Mouse (Mus musculus) midbrain, embryonic 13.5 days (tissue): ENCODE measurements at regions not wholly inside any gene's neighbourhood (a gene's known extent, or its start where the extent isn't known, plus 50 kb on each side); places are given as distances from the start of the nearest gene placed in this dataset.

ENCODE experiments used
- ATAC-seq: fragments of 200-750 bp; cut with Nextera tagmentation; 2 replicates; pipeline ENCODE4 v1.8.0; 2017; ENCODE audit warnings: mild to moderate bottlenecking, moderate TSS enrichment, moderate library complexity
- H3K27ac ChIP-seq: fragments of 300-500 bp; sonication (generic); 2 replicates; pipeline ENCODE4 v1.5.1; 2015; ENCODE audit warnings: inconsistent platforms, mild to moderate bottlenecking, moderate library complexity
- H3K27me3 ChIP-seq: fragments of 300-500 bp; sonication (generic); 2 replicates; pipeline ENCODE4 v1.6.1; 2015; ENCODE audit warnings: mild to moderate bottlenecking, inconsistent platforms
- H3K36me3 ChIP-seq: fragments of 300-500 bp; sonication (generic); 2 replicates; pipeline ENCODE4 v1.6.1; 2015; ENCODE audit warnings: mild to moderate bottlenecking, inconsistent platforms
- H3K4me1 ChIP-seq: fragments of 300-500 bp; sonication (generic); replicated peaks from 2 replicates; pipeline ENCODE4 v1.6.1; 2015; ENCODE audit warnings: inconsistent platforms
- H3K4me2 ChIP-seq: fragments of 300-500 bp; sonication (generic); replicated peaks from 2 replicates; pipeline ENCODE4 v1.6.1; 2015; ENCODE audit warnings: moderate library complexity, mild to moderate bottlenecking, inconsistent platforms
- H3K4me3 ChIP-seq: fragments of 300-500 bp; sonication (generic); replicated peaks from 2 replicates; pipeline ENCODE4 v1.5.1; 2015; ENCODE audit warnings: mild to moderate bottlenecking, inconsistent platforms
- H3K9ac ChIP-seq: fragments of 300-500 bp; sonication (generic); replicated peaks from 2 replicates; pipeline ENCODE4 v1.6.1; 2015; ENCODE audit warnings: mild to moderate bottlenecking, inconsistent platforms
- H3K9me3 ChIP-seq: fragments of 300-500 bp; sonication (generic); 2 replicates; pipeline ENCODE4 v1.6.1; 2016; ENCODE audit warnings: mild to moderate bottlenecking, inconsistent platforms
- WGBS: fragments of 180-500 bp; shearing (Covaris S2); methylation state at CpG from one replicate; pipeline ENCODE4 v1.1.7; 2015; 5-methylcytosine and 5-hydroxymethylcytosine counted together

GRCm38 (mm10) chr5:75756168-75756567 is 181.5 kb downstream of the Kit start:
- H3K4me3 ChIP-seq = no peak overlapping the region
- no peak for ATAC-seq
- H3K27ac ChIP-seq = no peak overlapping the region
- H3K36me3 ChIP-seq = no peaks in the 10 kb centered on the region
- H3K9me3 ChIP-seq = no peaks in the 10 kb centered on the region
- H3K4me2 ChIP-seq = no peak overlapping the region
- no peak overlapping the region for H3K9ac ChIP-seq
- WGBS = 65% methylated on average over 7 of the region's 7 CpGs
- peaks cover 3% of the 10 kb centered on the region; the same call in 1 of the 2 replicates for H3K27me3 ChIP-seq
- peaks cover 14% of the 10 kb centered on the region for H3K4me1 ChIP-seq

- Histone ChIP-seq H3K4me2 (no peak overlapping the region), H3K27ac (no peak overlapping the region), H3K27me3 (peaks cover 3% of the 10 kb centered on the region; the same call in 1 of the 2 replicates), H3K9ac (no peak overlapping the region), H3K9me3 (no peaks in the 10 kb centered on the region), H3K4me3 (no peak overlapping the region), H3K36me3 (no peaks in the 10 kb centered on the region), H3K4me1 (peaks cover 14% of the 10 kb centered on the region)
- no peak for ATAC-seq
- WGBS = 33% methylated on average over 7 of the region's 7 CpGs
Observed at GRCm38 (mm10) chr5:75754356-75754755, 179.6 kb downstream of the Kit start.

GRCm38 (mm10) chr5:75745311-75745710 is 170.6 kb downstream of the Kit start:
- peaks cover 11% of the 10 kb centered on the region for H3K4me1 ChIP-seq
- no peaks in the 10 kb centered on the region for H3K36me3 ChIP-seq
- H3K4me3 ChIP-seq = no peak overlapping the region
- H3K27ac ChIP-seq = no peak overlapping the region
- no peak for ATAC-seq
- 85% methylated on average over 9 of the region's 9 CpGs for WGBS
- no peaks in the 10 kb centered on the region for H3K9me3 ChIP-seq
- no peak overlapping the region for H3K4me2 ChIP-seq
- no peaks in the 10 kb centered on the region for H3K27me3 ChIP-seq
- H3K9ac ChIP-seq = no peak overlapping the region

GRCm38 (mm10) chr5:75744475-75745045 is 169.8 kb downstream of the Kit start:
- ATAC-seq = no peak
- Histone ChIP-seq H3K9me3 (no peaks in the 10 kb centered on the region), H3K9ac (no peak overlapping the region), H3K27me3 (no peaks in the 10 kb centered on the region), H3K36me3 (no peaks in the 10 kb centered on the region), H3K4me2 (no peak overlapping the region), H3K4me1 (peaks cover 15% of the 10 kb centered on the region), H3K27ac (no peak overlapping the region), H3K4me3 (no peak overlapping the region)
- 20% methylated on average over 6 of the region's 6 CpGs for WGBS

GRCm38 (mm10) chr5:75739336-75739735 is 164.6 kb downstream of the Kit start:
- Histone ChIP-seq H3K27ac (no peak overlapping the region), H3K9ac (no peak overlapping the region), H3K36me3 (no peaks in the 10 kb centered on the region), H3K27me3 (no peaks in the 10 kb centered on the region), H3K4me2 (no peak overlapping the region), H3K9me3 (peaks cover 2% of the 10 kb centered on the region; the same call in 1 of the 2 replicates), H3K4me1 (peaks cover 17% of the 10 kb centered on the region), H3K4me3 (no peak overlapping the region)
- ATAC-seq = no peak
- WGBS = 64% methylated on average over 8 of the region's 8 CpGs

- no peak for ATAC-seq
- Histone ChIP-seq H3K4me3 (no peak overlapping the region), H3K27ac (no peak overlapping the region), H3K4me2 (no peak overlapping the region), H3K36me3 (no peaks in the 10 kb centered on the region), H3K9me3 (peaks cover 2% of the 10 kb centered on the region; the same call in 1 of the 2 replicates), H3K4me1 (peaks cover 17% of the 10 kb centered on the region), H3K27me3 (no peaks in the 10 kb centered on the region), H3K9ac (no peak overlapping the region)
- 64% methylated on average over 2 of the region's 2 CpGs for WGBS
Observed at GRCm38 (mm10) chr5:75738445-75738844, 163.7 kb downstream of the Kit start.

GRCm38 (mm10) chr5:75737752-75738151 is 163.0 kb downstream of the Kit start:
- Histone ChIP-seq H3K36me3 (no peaks in the 10 kb centered on the region), H3K9ac (no peak overlapping the region), H3K4me3 (no peak overlapping the region), H3K4me1 (peaks cover 17% of the 10 kb centered on the region), H3K27ac (no peak overlapping the region), H3K4me2 (no peak overlapping the region), H3K9me3 (peaks cover 2% of the 10 kb centered on the region; the same call in 1 of the 2 replicates), H3K27me3 (no peaks in the 10 kb centered on the region)
- 83% methylated on average over 7 of the region's 7 CpGs for WGBS
- no peak for ATAC-seq

- H3K27ac ChIP-seq = no peak overlapping the region
- no peak for ATAC-seq
Observed at GRCm38 (mm10) chr5:75736318-75736717, 161.6 kb downstream of the Kit start.

GRCm38 (mm10) chr5:75734508-75734907 is 159.8 kb downstream of the Kit start:
- Histone ChIP-seq H3K36me3 (no peaks in the 10 kb centered on the region), H3K4me2 (no peak overlapping the region), H3K4me3 (no peak overlapping the region), H3K4me1 (peaks cover 16% of the 10 kb centered on the region), H3K27ac (no peak overlapping the region), H3K27me3 (no peaks in the 10 kb centered on the region), H3K9ac (no peak overlapping the region), H3K9me3 (peaks cover 2% of the 10 kb centered on the region; the same call in 1 of the 2 replicates)
- 95% methylated on average over 14 of the region's 14 CpGs for WGBS
- ATAC-seq = no peak

More at GRCm38 (mm10) chr5:75736318-75736717, 161.6 kb downstream of the Kit start:
- no peaks in the 10 kb centered on the region for H3K27me3 ChIP-seq
- H3K36me3 ChIP-seq = no peaks in the 10 kb centered on the region
- peaks cover 21% of the 10 kb centered on the region for H3K4me1 ChIP-seq
- peaks cover 2% of the 10 kb centered on the region; the same call in 1 of the 2 replicates for H3K9me3 ChIP-seq
- no peak overlapping the region for H3K4me2 ChIP-seq
- no peak overlapping the region for H3K4me3 ChIP-seq
- H3K9ac ChIP-seq = no peak overlapping the region

GRCm38 (mm10) chr5:75734043-75734442 is 159.3 kb downstream of the Kit start:
- Histone ChIP-seq H3K9ac (no peak overlapping the region), H3K4me1 (peaks cover 12% of the 10 kb centered on the region; the same call in 1 of the 2 replicates), H3K4me2 (no peak overlapping the region), H3K4me3 (no peak overlapping the region), H3K27ac (no peak overlapping the region), H3K36me3 (no peaks in the 10 kb centered on the region), H3K9me3 (peaks cover 2% of the 10 kb centered on the region; the same call in 1 of the 2 replicates), H3K27me3 (no peaks in the 10 kb centered on the region)
- ATAC-seq = no peak
- 96% methylated on average over 6 of the region's 6 CpGs for WGBS

- H3K27me3 ChIP-seq = no peaks in the 10 kb centered on the region
- no peak for ATAC-seq
- no peaks in the 10 kb centered on the region for H3K36me3 ChIP-seq
- H3K27ac ChIP-seq = no peak overlapping the region
- H3K4me3 ChIP-seq = no peak overlapping the region
- peaks cover under 1% of the 10 kb centered on the region; the same call in 1 of the 2 replicates for H3K9me3 ChIP-seq
- WGBS = 84% methylated on average over 4 of the region's 4 CpGs
- no peak overlapping the region for H3K4me2 ChIP-seq
- no peak overlapping the region for H3K9ac ChIP-seq
- 0 out of 2 replicates have a peak, but pooled peaks cover 4% of the 10 kb centered on the region for H3K4me1 ChIP-seq
Observed at GRCm38 (mm10) chr5:75731236-75731635, 156.5 kb downstream of the Kit start.

GRCm38 (mm10) chr5:75730698-75731097 is 156.0 kb downstream of the Kit start:
- H3K27ac ChIP-seq = no peak overlapping the region
- WGBS = 76% methylated on average over 3 of the region's 3 CpGs
- no peak overlapping the region for H3K9ac ChIP-seq
- ATAC-seq = no peak
- H3K9me3 ChIP-seq = no peaks in the 10 kb centered on the region
- H3K4me1 ChIP-seq = 0 out of 2 replicates have a peak, but pooled peaks cover 4% of the 10 kb centered on the region
- H3K36me3 ChIP-seq = no peaks in the 10 kb centered on the region
- no peak overlapping the region for H3K4me2 ChIP-seq
- H3K4me3 ChIP-seq = no peak overlapping the region
- no peaks in the 10 kb centered on the region for H3K27me3 ChIP-seq

GRCm38 (mm10) chr5:75721291-75721690 is 146.6 kb downstream of the Kit start:
- no peak overlapping the region for H3K27ac ChIP-seq
- no peak for ATAC-seq
- no peak overlapping the region for H3K4me2 ChIP-seq
- no peak overlapping the region for H3K9ac ChIP-seq
- H3K27me3 ChIP-seq = no peaks in the 10 kb centered on the region
- H3K4me3 ChIP-seq = no peak overlapping the region
- WGBS = 69% methylated on average over 2 of the region's 2 CpGs
- no peaks in the 10 kb centered on the region for H3K36me3 ChIP-seq
- H3K9me3 ChIP-seq = no peaks in the 10 kb centered on the region
- peaks cover 11% of the 10 kb centered on the region for H3K4me1 ChIP-seq
